Mouse (Mus musculus) monocyte, adult 59 days (primary cell): ENCODE measurements around the gene Tsnaxip1. TPM values are rescaled to one million over a fixed set of nuclear protein-coding genes. Genes with fewer than 3 reads are reported as not detected.

Experiments used
- total RNA-seq, 2 experiments: library from RNA; stranded (reverse); gene quantifications; one replicate each; pipeline ENCODE4 v1.2.4; 2023

Tsnaxip1 gene
- not detected for total RNA-seq

DNA sequence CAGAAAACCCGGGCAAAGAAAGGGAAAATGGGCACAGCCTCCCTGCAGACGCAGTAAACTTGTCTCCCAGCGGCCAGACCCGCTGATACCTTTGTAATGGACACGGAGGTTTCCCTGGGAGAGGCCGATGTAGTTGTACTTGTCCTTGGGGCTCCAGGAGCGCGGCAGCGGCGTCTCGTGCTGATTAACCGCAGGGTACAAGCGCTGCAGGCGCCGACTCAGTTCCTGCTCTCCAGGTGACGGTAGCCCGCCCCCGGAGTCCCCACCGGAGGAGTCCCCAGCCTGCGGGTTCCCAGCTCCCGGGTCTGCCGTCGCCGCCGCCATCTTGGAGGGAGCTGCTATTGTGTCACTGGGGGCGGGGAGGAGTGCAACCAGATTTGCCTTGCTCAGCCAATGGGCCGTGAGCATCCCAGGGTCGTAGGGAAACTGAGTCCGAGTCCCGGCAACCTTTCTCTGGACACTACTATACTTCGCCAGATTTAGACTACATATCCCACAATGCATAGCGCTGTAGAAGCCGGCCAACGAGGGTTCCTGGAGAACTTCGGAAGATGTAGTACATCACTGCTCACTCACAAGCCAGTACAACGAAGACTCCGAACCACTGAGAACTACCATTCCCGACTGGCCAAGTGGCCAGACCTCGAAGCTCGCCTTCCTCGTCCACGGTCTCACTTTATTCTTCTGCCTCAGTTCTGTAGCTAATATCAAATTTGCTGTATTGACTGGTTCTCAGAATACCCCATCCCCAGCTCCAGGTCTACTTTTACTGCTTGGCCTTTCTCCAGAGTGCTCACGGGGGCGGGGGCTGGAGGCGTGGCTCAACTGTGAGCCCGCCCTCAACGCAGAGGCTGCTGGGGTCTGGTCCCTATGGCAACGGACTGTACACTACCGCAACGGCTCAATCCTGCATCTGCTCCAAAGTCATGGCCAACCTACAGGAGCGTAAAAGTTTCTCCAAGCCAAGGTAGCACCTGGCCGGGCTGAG is at the start of gene Tsnaxip1, which contains the start of gene Ranbp10:
Tsnaxip1 (plus strand) TSS at position 871 of the 988 bp plus-strand sequence.
Ranbp10 (minus strand) TSS at position 490 of the 988 bp plus-strand sequence.

DNA sequence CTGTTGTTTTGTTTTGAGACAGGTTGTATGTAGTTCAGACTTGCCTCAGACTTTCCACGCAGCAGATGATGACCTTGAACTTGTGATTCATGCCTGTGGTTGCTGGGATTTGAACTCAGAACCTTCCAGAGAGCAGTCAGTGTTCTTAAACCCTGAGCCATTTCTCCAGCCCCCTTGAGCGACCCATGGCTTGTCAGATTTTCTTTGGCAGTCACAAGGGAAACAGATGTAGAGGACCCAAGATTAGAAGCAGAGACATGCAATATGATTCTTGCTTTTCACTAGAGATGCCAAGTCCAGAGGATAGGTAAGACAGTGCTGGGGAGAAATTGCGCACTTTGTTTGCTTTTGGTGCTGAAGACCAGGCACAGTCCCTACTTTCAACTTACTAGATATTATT is 25.6 kb downstream of the Tsnaxip1 start, which contains the start of gene Cenpt:
Cenpt (minus strand) TSS at position 101 of the 400 bp plus-strand sequence.

DNA sequence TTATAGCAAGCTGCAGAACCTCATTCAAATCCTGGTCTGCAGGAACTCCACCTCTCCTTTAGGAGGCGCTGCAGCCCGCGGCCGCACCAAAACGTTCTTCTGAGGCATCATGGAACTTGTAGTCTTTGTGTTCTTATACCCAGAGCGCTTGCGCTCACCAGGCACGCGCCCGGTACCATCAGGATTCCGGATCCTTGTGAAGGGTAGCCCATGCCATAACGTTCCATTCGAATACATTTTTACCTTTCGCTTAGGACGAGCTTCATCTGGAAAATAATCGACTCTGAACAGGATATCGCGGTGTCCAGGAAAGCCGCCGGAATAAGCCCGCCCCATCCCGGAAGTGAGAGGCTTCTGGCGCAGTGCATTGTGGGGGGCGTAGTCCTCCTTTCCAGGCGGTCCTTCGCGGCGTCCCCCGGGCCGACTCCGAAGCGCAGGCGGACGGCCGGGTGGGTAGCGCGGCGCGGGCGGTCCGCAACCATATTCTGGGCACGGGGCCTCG is 27.2 kb downstream of the Tsnaxip1 start, which contains the start of gene Thap11:
Thap11 (plus strand) TSS at position 418 of the 502 bp plus-strand sequence.

GRCm38 (mm10) chr8:105860143-105860981 is 32.8 kb downstream of the Tsnaxip1 start, which contains the start of gene Nutf2:
TSS of gene Nutf2 (plus strand) at chr8:105860580.

GRCm38 (mm10) chr8:105880754-105881520 is 53.4 kb downstream of the Tsnaxip1 start, which contains the start of gene Edc4:
TSS of gene Edc4 (plus strand) at chr8:105880881.

DNA sequence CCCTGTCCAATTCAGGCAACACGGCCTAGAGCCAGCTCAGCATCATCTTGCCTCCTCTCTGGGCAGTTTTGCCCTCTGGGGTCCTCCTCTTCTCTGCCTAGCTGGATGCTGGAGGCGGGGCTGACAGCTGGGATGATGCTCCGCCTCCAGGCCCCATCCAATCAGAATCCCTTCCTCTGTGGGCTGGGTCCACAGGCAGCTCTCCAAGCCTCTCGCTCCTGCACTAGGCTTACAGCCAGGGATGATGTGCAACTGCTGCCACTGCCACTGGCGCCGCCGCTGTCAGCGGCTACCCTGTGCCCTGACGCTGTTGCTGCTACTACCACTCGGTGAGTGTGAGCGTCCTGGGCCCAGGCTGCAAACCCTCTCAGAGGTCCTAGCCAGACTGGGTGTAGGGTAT is 65.8 kb downstream of the Tsnaxip1 start, which contains the start of gene Nrn1l:
Nrn1l (plus strand) TSS at position 229 of the 400 bp plus-strand sequence.

Other genes starting within 250 kb of the Tsnaxip1 start
- 10 to 100 TPM; 19.8 to 19.9 TPM for gene Ripor1, start 222.5 kb upstream of the Tsnaxip1 start, total RNA-seq
- gene Ctcf, start 191.2 kb upstream of the Tsnaxip1 start, total RNA-seq = 10 to 100 TPM; 81.5 to 87.2 TPM
- gene Agrp, start 190.3 kb upstream of the Tsnaxip1 start, total RNA-seq = not detected
- gene Carmil2, start 141.5 kb upstream of the Tsnaxip1 start, total RNA-seq = 1 to 10 TPM; 1.2 to 1.7 TPM
- 10 to 100 TPM; 27.7 to 32.9 TPM for gene Acd, start 126.6 kb upstream of the Tsnaxip1 start, total RNA-seq
- 1 to 10 TPM; 8.5 to 9.9 TPM for gene Pard6a, start 126.6 kb upstream of the Tsnaxip1 start, total RNA-seq
- not detected for gene 4933405L10Rik, start 120.1 kb upstream of the Tsnaxip1 start, total RNA-seq
- 1 to 10 TPM in 1 of 2 experiments, under 1 TPM in 1; 0.73 to 1.9 TPM for gene Enkd1, start 119.5 kb upstream of the Tsnaxip1 start, total RNA-seq
- gene Gfod2, start 69.1 kb upstream of the Tsnaxip1 start, total RNA-seq = 1 to 10 TPM in 1 of 2 experiments, under 1 TPM in 1; 0.76 to 1.1 TPM
- gene Ranbp10, start 381 bp upstream of the Tsnaxip1 start, total RNA-seq = 10 to 100 TPM; 28.0 to 33.8 TPM
- 1 to 10 TPM; 6.9 to 9.3 TPM for gene Cenpt, start 25.5 kb downstream of the Tsnaxip1 start, total RNA-seq
- gene Thap11, start 27.4 kb downstream of the Tsnaxip1 start, total RNA-seq = 10 to 100 TPM; 43.3 to 44.9 TPM
- gene Nutf2, start 32.8 kb downstream of the Tsnaxip1 start, total RNA-seq = 10 to 100 TPM in 1 of 2 experiments, 1 to 10 TPM in 1; 1.5 to 38.4 TPM
- 10 to 100 TPM; 40.4 to 47.7 TPM for gene Edc4, start 53.1 kb downstream of the Tsnaxip1 start, total RNA-seq
- under 1 TPM in 1 of 2 experiments, not detected in 1; 0.97 TPM for gene Nrn1l, start 65.8 kb downstream of the Tsnaxip1 start, total RNA-seq
- gene Pskh1, start 72.7 kb downstream of the Tsnaxip1 start, total RNA-seq = 10 to 100 TPM; 15.8 to 17.4 TPM
- 1 to 10 TPM; 1.8 to 2.1 TPM for gene Ctrl, start 106.1 kb downstream of the Tsnaxip1 start, total RNA-seq
- gene Psmb10, start 110.7 kb downstream of the Tsnaxip1 start, total RNA-seq = 100 to 1,000 TPM; 180 to 226 TPM
- under 1 TPM in 1 of 2 experiments, not detected in 1; 0.97 TPM for gene Lcat, start 115.7 kb downstream of the Tsnaxip1 start, total RNA-seq
- gene Slc12a4, start 138.4 kb downstream of the Tsnaxip1 start, total RNA-seq = 10 to 100 TPM; 21.6 to 23.2 TPM
- gene Dpep3, start 151.7 kb downstream of the Tsnaxip1 start, total RNA-seq = under 1 TPM; 0.82 to 0.84 TPM
- 1 to 10 TPM; 7.7 to 7.8 TPM for gene Dus2, start 163.6 kb downstream of the Tsnaxip1 start, total RNA-seq
- not detected for gene Dpep2nb, start 178.2 kb downstream of the Tsnaxip1 start, total RNA-seq
- gene Ddx28, start 184.2 kb downstream of the Tsnaxip1 start, total RNA-seq = 10 to 100 TPM; 13.4 to 18.6 TPM
- gene Nfatc3, start 231.1 kb downstream of the Tsnaxip1 start, total RNA-seq = 10 to 100 TPM; 72.0 to 77.6 TPM